ENCODE assay signal across 8 mouse cellular contexts in genomic region chr17:46031621-46032211, GRCm38 (mm10). TPM values are rescaled to one million over a fixed set of nuclear protein-coding genes. Genes with fewer than 3 reads are reported as not detected.
DNase-seq lines count a peak whose midpoint lies in the region; ATAC-seq lines count a peak whose summit lies in the region.

No protein-coding gene starts in this region.

- WGBS in forebrain, embryonic 10.5 days: under 1% methylated on average over 50 of the region's 50 CpGs
- under 1% methylated on average over 50 of the region's 50 CpGs for WGBS in heart, embryonic 16.5 days
- WGBS in neural tube, embryonic 15.5 days: under 1% methylated on average over 50 of the region's 50 CpGs

- H3K27ac ChIP-seq in forebrain, embryonic 10.5 days: peak overlapping the region; percentile 99
- H3K27ac ChIP-seq in heart, embryonic 16.5 days (ENCODE audit: low read length): peak overlapping the region; percentile 87
- H3K27ac ChIP-seq in neural tube, embryonic 15.5 days (replicated peaks): peak overlapping the region; percentile 88

- H3K36me3 ChIP-seq in forebrain, embryonic 10.5 days (replicated peaks): peaks cover 21% of the 10 kb centered on the region
- no peaks in the 10 kb centered on the region for H3K36me3 ChIP-seq in heart, embryonic 16.5 days (ENCODE audit: control insufficient read depth, insufficient read depth)
- H3K36me3 ChIP-seq in neural tube, embryonic 15.5 days: no peaks in the 10 kb centered on the region

- no peaks in the 10 kb centered on the region for H3K9me3 ChIP-seq in forebrain, embryonic 10.5 days
- H3K9me3 ChIP-seq in heart, embryonic 16.5 days (replicated peaks; ENCODE audit: control insufficient read depth, low read length): no peaks in the 10 kb centered on the region
- H3K9me3 ChIP-seq in neural tube, embryonic 15.5 days (replicated peaks): no peaks in the 10 kb centered on the region

- peak overlapping the region; percentile 95 for H3K4me3 ChIP-seq in forebrain, embryonic 10.5 days
- peak overlapping the region; percentile 96 for H3K4me3 ChIP-seq in heart, embryonic 16.5 days (ENCODE audit: low read length)
- peak overlapping the region; percentile 79 for H3K4me3 ChIP-seq in neural tube, embryonic 15.5 days (replicated peaks)

- peaks cover 56% of the 10 kb centered on the region for H3K4me1 ChIP-seq in forebrain, embryonic 10.5 days
- peaks cover 55% of the 10 kb centered on the region for H3K4me1 ChIP-seq in heart, embryonic 16.5 days (ENCODE audit: control insufficient read depth, insufficient read depth, low read length)
- H3K4me1 ChIP-seq in neural tube, embryonic 15.5 days: peaks cover 57% of the 10 kb centered on the region

- peak overlapping the region; percentile 79 for H3K9ac ChIP-seq in heart, embryonic 16.5 days (ENCODE audit: low read length)
- H3K9ac ChIP-seq in neural tube, embryonic 15.5 days (replicated peaks): peak overlapping the region; percentile 72

- H3K27me3 ChIP-seq in forebrain, embryonic 10.5 days (ENCODE audit: poor library complexity, severe bottlenecking): peaks cover 24% of the 10 kb centered on the region
- no peaks in the 10 kb centered on the region for H3K27me3 ChIP-seq in heart, embryonic 16.5 days (ENCODE audit: control insufficient read depth, insufficient read depth, low read length)
- H3K27me3 ChIP-seq in neural tube, embryonic 15.5 days (replicated peaks): 0 out of 2 replicates have a peak, but pooled peaks cover 4% of the 10 kb centered on the region

- ATAC-seq in heart, embryonic 16.5 days (replicated peaks; ENCODE audit: extremely low read depth, insufficient read depth, low FRiP score): peak; percentile 7; the same call in 1 of the 2 replicates
- no peak for ATAC-seq in neural tube, embryonic 15.5 days (ENCODE audit: low FRiP score)

- DNase-seq in 3134 (ENCODE audit: extremely low read depth, insufficient read length, low spot score): peak; percentile 84
- DNase-seq in adrenal gland, postnatal 25 days: peak; percentile 75
- DNase-seq in forebrain, embryonic 10.5 days (ENCODE audit: extremely low spot score, low spot score): peak; percentile 70
- DNase-seq in kidney, postnatal 36 days: peak; percentile 66 to 79
- peak; percentile 65 to 79 for DNase-seq in lung, adult 18-20 months
- DNase-seq in thymus, postnatal 14 days: peak; percentile 43

- peak overlapping the region; percentile 95 for H3K4me2 ChIP-seq in heart, embryonic 16.5 days (ENCODE audit: low read depth, low read length)
- H3K4me2 ChIP-seq in neural tube, embryonic 15.5 days: peak overlapping the region; percentile 91

RNA-seq across cellular contexts. Expression of gene Vegfa, which starts 0.5 kb away (rescaled TPM):
- total RNA-seq in adrenal gland, postnatal 25 days (2021): 429 and 459 TPM in 2 replicates
- polyA plus RNA-seq in forebrain, embryonic 10.5 days (2016; fragmentation: Nextera tagmentation; extraction: Ambion mirVana): 2.4 and 2.5 TPM in 2 replicates
- 6.4 TPM in 2 replicates for polyA plus RNA-seq in heart, embryonic 16.5 days (2015; fragmentation: Nextera tagmentation; extraction: Ambion mirVana)
- 4.1 and 4.8 TPM in 2 replicates for polyA plus RNA-seq in neural tube, embryonic 15.5 days (2015; fragmentation: Nextera tagmentation; extraction: Ambion mirVana)
